Mouse (Mus musculus): ENCODE results near the gene Rab4a. TPM values are rescaled to one million over a fixed set of nuclear protein-coding genes. Genes with fewer than 3 reads are reported as not detected.

The Rab4a gene
- total RNA-seq, 2 experiments from 2014 or later: 0.26 to 1.2 TPM

- no peak for ATAC-seq (ENCODE audit: poor library complexity, severe bottlenecking)
Measured at GRCm38 (mm10) chr8:123845991-123846390, 40.2 kb downstream of the Rab4a start.

DNA sequence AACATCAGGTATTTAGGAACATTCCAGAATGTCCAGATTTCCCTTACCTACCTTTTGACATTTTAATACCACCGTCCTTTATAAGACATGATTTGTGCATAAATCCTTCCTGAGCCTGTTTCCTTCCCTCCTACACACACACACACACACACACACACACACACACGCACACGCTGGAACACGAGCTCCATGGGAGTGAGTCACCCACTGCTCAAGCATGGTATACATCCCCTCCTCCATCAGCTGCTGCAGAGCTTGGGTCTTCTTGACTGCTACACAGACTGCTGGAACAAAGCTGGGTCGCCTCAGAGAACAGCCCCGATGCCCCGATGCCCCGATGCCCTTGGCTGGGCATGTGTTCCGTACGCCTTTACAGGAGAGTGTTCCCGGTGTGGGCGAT, 40.7 kb downstream of the Rab4a start:
- ATAC-seq (ENCODE audit: poor library complexity, severe bottlenecking): no peak

DNA sequence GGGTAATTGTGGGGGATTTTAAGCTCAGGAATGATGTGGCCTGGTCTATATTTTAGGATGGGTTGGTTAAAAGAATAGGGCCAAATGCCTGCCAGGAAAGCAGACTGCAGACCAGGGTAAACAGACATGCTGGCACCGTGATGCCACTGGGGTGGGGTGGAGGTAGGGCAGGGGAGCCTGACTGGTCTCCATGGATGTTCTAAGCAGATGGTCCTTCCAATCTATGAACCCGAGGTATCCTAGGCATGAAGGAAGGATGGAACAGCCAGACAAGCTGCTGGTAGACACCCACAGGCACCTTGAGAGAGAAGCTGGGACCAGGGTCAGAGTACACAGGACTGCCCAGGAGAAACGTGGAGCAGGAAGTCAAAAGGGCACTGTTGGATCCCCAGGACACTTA, 41.8 kb downstream of the Rab4a start:
- no peak for ATAC-seq (ENCODE audit: poor library complexity, severe bottlenecking)

GRCm38 (mm10) chr8:123849352-123849751, 43.6 kb downstream of the Rab4a start:
- no peak for ATAC-seq (ENCODE audit: poor library complexity, severe bottlenecking)

GRCm38 (mm10) chr8:123851590-123851989, 45.8 kb downstream of the Rab4a start:
- ATAC-seq (ENCODE audit: poor library complexity, severe bottlenecking): no peak

- no peak for ATAC-seq (ENCODE audit: poor library complexity, severe bottlenecking)
Measured at GRCm38 (mm10) chr8:123854252-123854651, 48.5 kb downstream of the Rab4a start.

DNA sequence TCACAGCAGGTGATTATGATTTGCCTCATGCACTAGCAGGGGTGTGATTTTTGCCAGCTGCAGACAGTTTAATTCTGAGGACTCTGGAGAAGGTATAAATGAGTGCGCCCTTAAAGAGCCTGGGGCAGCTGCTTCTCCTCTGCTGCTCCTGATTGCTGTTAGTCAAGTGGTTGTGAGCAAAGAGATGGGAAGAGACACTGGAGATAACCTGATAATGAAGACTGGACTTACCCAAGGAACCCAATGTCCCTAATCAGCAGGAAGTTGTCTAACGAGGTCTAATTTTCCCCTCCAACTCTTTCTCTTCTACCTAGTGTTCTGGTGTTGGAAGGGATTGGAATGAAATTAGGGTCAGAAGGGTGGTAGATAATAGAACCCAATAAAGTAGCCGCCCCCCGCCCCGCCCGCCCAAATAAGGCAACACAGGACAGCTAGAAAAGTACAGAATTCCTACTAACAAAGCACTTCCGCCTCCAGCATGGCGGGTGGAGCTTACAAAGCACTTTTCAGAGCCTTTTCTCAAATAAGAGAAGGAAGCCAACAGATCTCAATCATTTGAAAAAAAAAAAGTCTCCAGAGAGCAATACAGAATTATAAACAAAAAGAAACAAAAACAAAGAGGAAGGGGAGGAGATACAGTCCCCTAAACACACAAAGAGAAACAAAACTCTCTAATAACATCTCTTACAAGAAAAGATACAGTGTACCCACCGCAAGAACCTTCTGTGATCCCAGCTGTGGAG, 49.1 kb downstream of the Rab4a start:
- no peak for ATAC-seq (ENCODE audit: poor library complexity, severe bottlenecking)

DNA sequence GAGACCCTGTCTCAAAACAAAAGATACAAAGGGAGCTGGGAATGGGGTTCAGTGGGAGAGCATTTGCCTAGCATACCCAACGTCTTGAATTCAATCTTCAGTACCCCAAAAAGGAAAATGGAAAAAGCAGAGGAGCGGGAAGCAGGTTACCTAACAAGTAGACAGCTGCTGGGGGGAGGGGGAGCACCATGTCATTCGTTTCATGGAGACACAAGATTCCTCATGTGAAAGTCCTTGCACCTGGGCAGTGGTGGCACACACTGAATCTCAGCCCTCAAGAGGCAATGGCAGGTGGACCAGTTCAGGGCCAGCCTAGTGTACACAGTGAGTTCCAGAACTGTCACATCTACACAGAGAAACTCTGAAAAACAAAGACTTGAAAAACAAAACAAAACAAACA, 51.6 kb downstream of the Rab4a start:
- ATAC-seq (ENCODE audit: poor library complexity, severe bottlenecking): no peak

DNA sequence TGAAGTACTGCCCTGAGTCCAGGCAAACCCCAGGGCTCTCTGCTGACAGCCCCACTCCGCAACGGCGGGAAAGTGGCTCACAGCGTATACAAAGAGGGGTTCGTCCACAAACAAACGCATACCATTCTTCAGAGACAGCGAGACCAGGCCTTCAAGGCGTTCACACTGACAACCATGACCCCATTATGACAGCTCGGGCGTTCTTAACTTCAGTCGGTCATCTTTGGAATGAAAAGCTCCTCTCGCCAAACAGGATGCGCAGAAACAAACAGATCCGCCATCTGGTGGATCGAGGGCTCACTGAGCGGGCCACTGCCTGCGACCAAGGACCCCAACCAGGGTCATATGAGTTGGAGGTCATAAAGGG, 52.8 kb downstream of the Rab4a start:
- peak; percentile 24 for ATAC-seq (ENCODE audit: poor library complexity, severe bottlenecking)

DNA sequence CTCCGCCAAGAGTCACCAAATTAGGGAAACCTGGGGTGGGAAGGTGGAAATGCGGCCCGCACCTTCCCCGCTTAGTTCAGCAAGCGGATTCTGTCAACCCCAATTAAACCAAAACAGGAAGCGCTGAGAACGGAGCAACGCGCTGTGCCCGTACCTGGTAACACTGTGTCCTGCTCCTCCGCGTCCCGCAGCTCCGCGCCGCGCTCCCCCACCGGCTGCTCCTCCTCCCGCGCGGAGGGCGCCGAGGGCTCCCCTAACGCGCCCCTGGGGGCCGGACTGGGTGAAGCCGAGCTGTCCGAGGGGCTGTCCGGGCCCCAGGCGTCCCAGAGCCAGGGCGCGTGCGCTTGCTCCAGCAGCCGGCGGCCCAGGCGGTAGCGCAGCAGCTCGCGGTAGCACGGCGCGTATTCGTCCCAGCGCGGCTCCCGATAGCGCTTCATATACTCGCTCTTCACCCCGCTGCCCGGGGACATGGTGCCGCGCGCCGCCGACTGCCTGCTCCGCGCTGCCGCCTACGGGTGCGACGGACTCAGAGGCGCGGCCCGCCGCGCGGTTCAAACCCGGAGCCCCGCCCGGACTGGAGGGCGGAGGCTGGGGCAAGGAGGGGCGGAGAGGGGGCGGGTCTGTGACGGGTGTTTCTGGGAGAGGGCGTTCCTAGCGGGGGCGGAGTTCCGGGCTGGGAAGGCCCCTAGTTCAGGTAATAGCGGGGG, 53.3 kb downstream of the Rab4a start:
- ATAC-seq (ENCODE audit: poor library complexity, severe bottlenecking): peak; percentile 93

- peak; percentile 64 for ATAC-seq (ENCODE audit: poor library complexity, severe bottlenecking)
Measured at GRCm38 (mm10) chr8:123859648-123860259, 54.0 kb downstream of the Rab4a start, which contains the start of gene Ccsap. Gene Ccsap, minus strand, starts transcription at chr8:123860209.

DNA sequence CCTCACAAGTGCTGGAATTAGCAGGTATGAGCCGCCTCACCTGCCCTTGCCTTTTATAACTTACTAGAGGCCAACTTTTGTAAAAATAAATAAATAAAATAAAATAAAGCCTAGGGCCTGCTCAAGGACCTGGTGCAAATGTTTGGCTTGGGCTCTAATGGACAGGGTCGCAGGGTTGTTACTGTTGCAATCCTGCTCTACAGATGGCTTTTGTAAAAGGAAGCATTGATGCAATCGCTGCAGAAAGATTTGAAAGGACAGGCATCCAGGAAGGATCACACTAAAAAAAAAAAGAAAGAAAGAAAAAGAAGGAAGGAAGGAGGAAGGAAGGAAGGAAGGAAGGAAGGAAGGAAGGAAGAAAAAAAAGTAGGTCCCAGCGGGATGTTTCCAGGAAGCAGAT, 54.6 kb downstream of the Rab4a start:
- no peak for ATAC-seq (ENCODE audit: poor library complexity, severe bottlenecking)

- ATAC-seq (ENCODE audit: poor library complexity, severe bottlenecking): no peak
Measured at GRCm38 (mm10) chr8:123865786-123866185, 60.0 kb downstream of the Rab4a start.

DNA sequence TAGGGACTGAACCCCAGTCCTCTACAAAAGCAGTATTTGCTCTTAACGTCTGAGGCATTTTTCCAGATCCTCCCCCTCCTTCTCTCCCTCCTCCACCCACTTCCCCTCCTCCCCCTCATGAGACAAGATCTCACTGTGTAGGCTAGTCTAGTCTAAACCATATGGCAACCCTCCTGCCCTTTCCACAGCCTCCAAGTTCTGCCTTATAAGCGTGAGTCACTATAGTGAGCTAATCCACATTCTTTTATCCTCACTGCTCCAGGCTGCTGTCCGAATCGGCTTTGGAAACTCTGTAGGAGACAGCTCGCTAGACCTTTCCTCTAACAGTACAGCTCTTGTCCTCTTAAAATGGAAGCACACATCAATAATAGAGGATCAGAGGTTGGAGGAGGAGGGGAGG, 61.2 kb downstream of the Rab4a start:
- ATAC-seq (ENCODE audit: poor library complexity, severe bottlenecking): no peak

DNA sequence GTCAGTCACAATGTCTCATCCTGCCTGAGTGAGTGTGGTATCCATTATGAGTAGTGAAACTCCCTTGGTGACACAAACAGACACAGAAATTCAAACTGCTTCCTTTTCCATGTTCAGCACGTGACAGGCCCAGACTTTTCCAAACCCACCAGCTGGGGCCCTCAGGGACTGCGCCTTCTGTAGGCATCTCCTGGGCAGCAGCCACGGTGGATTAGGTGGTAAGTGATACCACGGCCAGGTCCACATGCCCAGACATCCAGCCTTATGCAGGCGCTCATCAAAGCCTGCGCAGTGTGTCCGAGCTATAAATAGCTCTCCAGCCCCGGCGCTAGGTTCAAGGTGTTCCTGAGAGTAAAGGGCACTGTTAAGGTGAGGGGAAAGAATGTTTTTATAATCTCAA, 66.3 kb downstream of the Rab4a start:
- no peak for ATAC-seq (ENCODE audit: poor library complexity, severe bottlenecking)

GRCm38 (mm10) chr8:123873364-123873763, 67.6 kb downstream of the Rab4a start:
- ATAC-seq (ENCODE audit: poor library complexity, severe bottlenecking): no peak

- ATAC-seq (ENCODE audit: poor library complexity, severe bottlenecking): no peak
Measured at GRCm38 (mm10) chr8:123874324-123874723, 68.5 kb downstream of the Rab4a start.

DNA sequence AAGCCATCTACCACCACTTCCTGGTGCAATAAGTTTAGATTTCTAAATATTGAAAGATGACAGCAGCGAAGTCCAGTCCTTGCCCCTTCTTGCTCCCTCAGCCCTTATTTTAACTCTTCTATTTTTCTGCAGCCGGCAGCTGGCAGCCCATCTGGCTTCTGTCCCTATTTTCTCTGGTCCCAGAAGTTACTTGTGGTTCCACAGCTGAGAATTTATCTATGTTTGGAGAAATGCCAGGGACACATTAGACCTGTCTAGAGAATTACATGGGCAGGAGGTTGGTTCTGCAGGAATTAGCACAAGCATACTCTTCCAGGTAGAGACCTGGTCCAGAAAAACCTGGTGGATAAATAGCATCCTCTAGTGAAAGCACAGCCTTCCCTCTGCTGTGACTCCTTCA, 72.1 kb downstream of the Rab4a start:
- no peak for ATAC-seq (ENCODE audit: poor library complexity, severe bottlenecking)

GRCm38 (mm10) chr8:123880271-123880670, 74.5 kb downstream of the Rab4a start:
- ATAC-seq (ENCODE audit: poor library complexity, severe bottlenecking): no peak

DNA sequence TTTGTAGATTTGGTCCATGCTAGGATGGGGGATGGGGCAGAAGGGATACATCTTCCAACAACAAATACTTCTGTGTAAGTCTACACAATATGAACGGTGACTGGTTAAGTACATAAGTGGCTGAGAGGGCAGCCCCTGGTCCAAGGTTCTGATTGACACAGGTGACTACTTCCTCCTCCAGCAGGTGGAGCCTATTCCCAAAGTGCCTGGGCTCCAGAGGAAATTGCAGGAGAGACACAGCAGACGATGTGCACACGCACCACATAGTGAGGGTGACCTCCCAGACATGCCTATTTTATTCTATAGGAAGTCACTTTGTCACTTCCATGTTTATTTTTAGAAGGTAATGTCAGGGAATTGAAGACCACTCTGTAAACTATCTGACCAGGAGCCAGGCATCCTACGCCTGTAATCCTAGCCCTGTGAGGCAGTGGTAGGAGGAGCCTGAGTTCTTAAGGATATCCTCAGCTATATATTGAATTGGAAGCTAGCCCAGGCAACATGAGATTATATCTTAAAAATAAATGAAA, 75.1 kb downstream of the Rab4a start:
- ATAC-seq (ENCODE audit: poor library complexity, severe bottlenecking): no peak

GRCm38 (mm10) chr8:123882412-123882811, 76.6 kb downstream of the Rab4a start:
- no peak for ATAC-seq (ENCODE audit: poor library complexity, severe bottlenecking)

- ATAC-seq (ENCODE audit: poor library complexity, severe bottlenecking): no peak
Measured at GRCm38 (mm10) chr8:123883094-123883493, 77.3 kb downstream of the Rab4a start.

All from megakaryocyte, adult 5-6 weeks (primary cell).